Mouse (Mus musculus) heart, adult 18-20 months (tissue): ENCODE results near the gene Shpk. TPM values are rescaled to one million over a fixed set of nuclear protein-coding genes. Genes with fewer than 3 reads are reported as not detected.

Experiments
- DNase-seq, 2 experiments: peaks; one replicate each; pipeline ENCODE4 v3.0.0; 2021 to 2022; ENCODE audit warnings: mixed read lengths in 1 of 2
- long read RNA-seq, 2 experiments: library from polyadenylated mRNA; stranded (forward); transcript quantifications; one replicate each; pipeline ENCODE4 v2.0.0; 2021
- total RNA-seq, 2 experiments: library from RNA; stranded (reverse); gene quantifications; 2 replicates each; pipeline ENCODE4 v1.2.3; 2021

Shpk gene
- 1 to 10 TPM in 1 of 2 experiments, under 1 TPM in 1; 0.92 to 1.5 TPM for total RNA-seq
- long read RNA-seq, experiment 1, partial matches to known transcripts = 0 of 1 reads
- long read RNA-seq, experiment 1, other reads (novel, unspliced or antisense) = 1 of 1 reads
- long read RNA-seq, experiment 2 = 0 reads

DNA sequence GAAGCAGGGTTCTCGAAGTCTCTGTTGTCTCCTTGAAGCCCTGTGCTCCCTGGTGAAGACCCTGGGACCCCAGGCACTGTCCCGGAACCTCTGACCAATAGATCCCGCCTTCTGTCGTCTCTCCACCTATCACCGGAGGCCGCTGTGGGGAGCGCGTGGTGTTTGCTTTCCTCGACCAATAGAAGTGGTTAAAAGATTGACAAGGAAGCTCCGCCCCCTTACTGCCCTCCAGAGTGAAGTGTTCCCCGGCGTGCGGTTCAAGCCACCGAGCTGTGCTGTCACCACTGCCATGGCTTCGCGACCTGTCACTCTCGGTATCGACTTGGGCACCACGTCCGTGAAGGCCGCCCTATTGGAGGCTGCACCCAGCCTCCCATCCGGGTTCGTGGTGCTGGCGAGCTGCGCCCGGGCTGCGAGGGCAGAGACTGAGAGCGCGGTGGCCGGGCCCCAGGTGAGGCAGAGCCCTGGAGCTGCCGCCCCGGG is at the start of gene Shpk:
Gene Shpk, plus strand, starts transcription at position 231 of the 483 bp plus-strand sequence.
- DNase-seq = peak; percentile 97

DNA sequence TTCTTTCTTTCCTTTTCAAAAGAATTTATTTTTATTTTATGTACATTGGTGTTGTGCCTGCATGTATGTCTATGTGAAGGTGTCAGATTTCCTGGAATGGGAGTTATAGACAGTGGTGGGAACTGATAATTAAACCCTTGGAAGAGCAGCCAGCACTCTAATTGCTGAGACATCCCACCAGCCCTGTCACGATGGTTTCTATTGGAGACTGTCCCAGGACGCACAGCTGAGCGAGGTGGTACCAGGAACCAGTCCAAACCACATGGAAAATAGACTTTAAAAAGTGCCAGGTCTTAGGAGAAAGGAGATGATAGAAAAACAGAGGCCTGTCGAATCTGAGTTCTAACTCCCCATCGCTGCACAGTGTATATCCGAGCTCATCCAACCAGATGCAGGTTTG is 44.2 kb upstream of the Shpk start:
- DNase-seq = no peak

DNA sequence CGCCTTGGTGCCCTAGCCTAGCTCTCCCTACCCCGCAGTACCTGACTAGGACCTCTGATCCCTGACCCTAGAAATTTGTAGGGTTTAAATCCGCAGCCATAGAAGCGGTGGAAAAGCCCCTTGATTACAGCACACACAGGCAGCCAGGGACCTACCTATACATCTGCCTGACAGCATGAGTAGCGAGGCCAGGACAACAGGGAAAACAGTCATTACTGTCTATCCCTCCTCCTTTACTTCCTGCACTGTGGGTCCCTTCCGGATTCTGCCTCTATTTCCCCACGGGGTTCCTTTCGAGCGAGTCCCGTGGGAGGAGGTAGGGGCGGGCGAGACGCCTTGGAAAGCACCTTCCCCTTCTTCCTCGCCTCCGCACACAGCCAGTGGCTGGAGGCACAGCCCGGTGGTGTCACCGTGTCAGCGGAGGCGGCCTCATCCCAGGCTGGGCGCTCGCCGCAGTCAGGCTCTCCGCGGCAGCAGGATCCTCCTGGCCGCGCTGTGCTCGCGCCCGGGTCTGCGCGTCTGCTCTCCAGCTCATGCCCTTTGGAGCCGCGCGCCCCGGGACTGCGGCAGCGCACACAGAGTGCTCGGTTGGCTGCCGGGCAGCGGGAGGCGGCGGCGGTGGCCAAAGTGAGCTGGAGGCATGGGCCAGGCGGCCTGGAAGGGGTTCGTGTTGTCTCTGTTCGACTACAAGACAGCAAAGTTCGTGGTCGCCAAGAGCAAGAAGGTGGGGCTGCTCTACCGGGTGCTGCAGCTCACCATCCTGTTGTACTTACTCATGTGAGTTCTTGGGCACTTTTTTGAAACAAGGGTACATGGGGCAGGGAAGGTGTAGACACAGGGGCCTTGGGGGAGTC is 39.1 kb upstream of the Shpk start, which contains the start of gene P2rx5:
Gene P2rx5, plus strand, starts transcription at position 465 of the 854 bp plus-strand sequence.
- peak in 1 of 2 experiments; percentile 52 for DNase-seq

DNA sequence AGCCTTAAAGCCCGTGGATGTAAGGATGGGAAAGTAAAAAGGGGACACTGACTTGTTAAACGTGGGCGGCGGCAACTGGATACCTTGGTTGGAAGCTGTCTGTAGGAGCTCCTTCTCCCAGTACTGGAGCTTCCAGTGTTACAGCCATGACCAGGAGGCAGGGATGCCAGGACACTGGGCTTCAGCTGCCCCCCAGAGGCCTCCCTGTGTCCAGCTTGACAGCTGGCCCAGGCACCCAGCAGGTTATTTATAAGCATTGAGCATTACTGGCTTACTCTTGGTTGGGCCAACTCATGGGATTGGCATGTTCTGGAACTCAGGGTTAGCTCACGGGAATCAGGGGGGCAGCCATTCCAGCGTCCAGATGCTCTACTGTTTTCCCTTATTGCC is 38.5 kb upstream of the Shpk start:
- peak; percentile 72 to 86 for DNase-seq

DNA sequence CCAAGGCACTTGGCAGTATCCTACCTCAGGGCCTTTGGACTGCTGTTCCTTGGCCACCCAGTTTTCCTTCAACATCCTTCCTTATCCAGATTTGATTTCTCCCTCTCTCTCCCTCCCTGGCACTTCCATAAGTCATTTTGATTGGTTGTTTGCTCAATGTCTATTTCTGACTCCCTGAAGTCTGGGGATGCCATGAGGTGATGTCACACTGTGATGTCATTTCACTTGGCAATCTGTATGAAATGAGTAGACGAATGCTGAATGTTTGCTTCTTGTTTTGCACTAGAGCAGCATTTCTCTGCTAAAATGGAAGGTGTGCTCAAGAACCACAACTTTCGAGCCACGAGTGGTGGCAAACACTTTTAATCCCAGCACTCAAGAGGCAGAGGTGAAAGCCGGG is 37.6 kb upstream of the Shpk start:
- no peak for DNase-seq

DNA sequence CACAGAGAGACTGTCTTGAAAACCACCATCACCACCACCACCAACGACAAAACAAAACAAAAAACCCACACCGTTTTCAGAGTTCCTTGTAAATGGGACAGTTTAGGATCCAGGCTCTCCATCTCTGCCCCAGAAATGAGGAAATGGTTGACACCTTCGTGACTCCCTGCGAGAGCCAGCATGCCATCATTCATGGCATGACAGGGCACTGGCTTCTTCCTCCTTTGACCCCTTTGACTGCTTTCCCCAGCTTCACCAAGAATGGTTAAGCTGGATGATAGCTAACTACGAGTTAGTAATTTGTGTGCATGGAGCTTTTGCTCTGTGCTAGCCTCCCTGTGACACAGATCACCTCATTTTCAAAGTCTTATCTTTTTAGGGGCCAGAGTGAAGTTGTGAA is 37.0 kb upstream of the Shpk start:
- DNase-seq = no peak

DNA sequence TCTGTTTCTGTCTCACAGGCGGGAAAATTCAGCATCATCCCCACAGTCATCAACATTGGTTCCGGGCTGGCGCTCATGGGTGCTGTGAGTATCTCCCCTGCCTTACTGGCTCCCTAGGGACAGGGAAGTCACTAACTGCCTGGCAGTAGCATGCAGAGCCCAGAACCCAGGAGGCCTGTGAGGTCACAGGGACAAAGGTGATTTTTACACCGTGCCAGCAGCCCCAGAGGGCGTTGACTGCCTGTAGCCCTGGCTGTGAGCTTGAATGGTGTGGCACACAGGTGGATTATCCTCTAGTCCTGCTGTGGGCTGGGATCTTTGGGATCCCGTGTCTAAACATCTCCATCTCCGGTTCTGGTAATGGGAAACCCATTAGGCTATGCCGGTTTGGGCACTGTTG is 31.2 kb upstream of the Shpk start:
- DNase-seq = no peak

DNA sequence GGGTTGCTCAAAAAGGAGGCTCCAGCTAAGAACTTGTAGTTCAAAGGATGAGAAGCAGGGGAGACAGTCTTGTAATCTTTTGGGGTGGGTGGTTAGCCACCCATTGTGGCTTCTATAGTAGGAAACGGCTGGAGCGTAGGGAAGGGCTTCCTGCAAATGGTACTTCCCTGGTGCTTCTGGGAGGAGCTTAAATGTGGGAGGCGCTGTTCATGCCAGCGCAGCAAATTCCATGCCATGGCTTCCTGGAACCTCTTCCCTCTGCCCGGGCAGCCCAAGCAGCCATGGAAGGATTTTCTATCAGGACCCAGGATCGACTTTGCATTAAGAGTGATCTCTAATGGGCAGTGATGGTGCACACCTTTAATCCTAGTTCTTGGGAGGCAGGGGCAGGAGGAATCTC is 30.7 kb upstream of the Shpk start:
- no peak for DNase-seq

DNA sequence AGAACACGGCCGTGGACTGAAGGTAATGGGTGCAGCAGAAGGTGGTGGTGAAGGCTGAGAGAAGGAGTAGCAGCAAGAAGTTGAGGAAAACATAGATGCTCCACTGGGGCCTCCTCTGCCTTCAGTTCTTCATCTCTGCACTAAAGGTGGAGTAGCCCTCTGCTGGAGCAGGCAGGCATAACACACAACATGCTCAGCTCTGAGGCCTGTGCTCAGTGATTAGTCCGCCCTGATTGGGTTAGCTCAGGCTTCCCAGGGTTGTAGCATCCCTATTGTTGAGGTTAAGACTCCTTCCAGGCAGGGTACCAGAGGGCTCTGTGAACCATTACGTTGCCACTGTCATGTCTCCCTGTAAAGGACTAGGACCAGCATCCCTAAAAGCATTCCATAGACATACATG is 30.0 kb upstream of the Shpk start:
- DNase-seq = peak; percentile 34 to 72

DNA sequence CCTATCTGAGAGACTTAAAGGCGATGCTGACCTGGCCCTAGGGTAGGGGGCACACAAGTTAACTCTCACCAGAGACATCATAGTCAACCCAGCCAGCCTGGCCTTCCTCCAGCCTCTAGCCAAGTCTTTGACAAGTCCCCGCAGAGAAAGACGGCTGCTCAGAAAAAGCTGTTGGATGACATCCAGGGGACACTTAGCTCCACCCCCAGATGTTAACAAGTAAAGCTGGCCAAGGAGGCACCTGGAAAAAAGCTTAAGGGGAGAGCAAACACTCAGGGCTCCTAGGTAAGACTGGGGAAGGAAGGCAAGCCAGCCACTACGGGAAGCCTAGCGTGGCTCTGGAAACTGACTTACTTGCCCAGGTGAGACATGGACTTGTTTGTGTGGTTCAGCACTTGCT is 27.1 kb upstream of the Shpk start:
- DNase-seq = peak; percentile 75 to 87

DNA sequence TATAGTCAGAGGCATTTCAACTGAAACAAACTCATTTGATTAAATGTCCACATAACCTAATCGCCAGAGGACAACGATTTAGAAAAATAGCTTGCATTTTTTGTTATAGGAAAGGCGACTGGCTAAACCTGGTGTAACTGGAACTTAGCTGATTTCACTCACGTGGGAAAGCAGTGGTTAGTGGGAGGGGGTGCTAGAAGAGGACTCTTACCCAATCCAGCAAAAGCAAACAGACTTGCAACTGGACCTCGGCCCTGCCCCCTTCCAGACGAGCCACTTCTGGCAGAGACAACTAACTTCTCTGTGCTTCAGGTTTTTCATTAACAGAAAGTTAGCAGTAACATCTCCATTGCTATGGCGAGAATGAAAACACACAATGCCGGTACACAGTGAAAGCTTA is 23.6 kb upstream of the Shpk start:
- DNase-seq = no peak

DNA sequence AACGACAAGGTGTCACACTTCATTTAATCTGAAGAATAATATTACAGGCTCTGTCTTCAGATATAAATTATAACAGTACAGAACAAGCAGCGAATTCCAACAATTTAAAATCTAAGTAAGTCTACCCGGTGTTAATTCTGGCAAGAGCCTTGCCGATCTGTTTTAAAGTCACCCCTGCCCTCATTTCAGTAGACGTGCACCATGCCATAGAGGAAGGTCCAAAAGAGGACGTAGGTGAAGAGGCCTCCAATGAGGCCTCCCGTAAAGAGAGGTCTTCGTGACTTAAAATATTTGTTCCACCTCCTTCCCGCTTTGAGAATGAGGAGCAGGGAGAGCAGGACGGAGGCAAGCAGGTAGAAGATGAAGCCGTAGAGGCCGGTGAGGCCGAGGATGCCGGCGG is 23.1 kb upstream of the Shpk start:
- DNase-seq = no peak

DNA sequence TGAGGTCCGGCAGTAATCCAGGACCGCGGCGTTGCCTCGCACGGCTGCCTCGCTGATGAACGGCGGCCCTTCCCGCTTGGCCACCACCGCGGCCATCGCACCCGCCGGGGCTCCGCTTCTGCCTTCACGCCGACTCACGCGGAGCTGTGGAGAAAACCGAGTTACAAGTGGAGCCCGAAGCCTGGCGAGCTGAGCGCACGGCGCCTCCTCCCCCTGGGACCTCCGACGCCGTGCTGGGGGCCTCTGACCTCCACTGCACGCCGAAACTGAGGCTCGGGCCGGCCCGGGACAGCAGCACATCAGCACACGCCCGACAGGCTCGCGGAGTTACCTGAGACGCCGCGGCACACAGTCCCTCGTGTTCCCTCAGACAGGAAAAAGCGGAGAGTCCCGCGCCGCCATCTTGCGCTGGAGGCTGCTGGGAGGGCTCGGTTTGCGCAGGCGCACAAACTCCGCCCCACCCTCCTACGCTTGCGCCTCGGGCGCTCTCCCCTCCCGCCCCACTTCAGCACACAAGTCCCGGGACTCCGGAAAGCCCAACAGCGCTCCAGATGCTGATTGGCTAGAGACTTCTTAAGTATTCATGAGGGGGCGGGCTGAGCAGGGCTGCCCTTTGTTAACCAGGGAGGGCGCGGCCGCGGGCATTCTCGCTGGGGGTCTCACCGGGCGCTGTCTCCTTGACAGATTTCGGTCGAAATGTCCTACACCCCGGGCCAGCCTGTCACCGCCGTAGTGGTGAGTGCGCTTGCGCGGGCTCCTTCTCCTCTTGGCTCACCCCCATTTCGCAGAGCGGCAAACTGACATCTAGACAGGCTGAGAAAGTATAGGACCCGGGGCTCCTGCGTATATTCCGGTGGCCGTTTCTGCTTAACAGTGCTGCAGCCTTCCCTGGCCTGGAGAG is 22.4 kb upstream of the Shpk start, which contains the start of the genes Emc6 and Tax1bp3:
Gene Emc6, minus strand, starts transcription at position 430 of the 901 bp plus-strand sequence.
Gene Tax1bp3, plus strand, starts transcription at position 476 of the 901 bp plus-strand sequence.
- DNase-seq = peak; percentile 96 to 98

DNA sequence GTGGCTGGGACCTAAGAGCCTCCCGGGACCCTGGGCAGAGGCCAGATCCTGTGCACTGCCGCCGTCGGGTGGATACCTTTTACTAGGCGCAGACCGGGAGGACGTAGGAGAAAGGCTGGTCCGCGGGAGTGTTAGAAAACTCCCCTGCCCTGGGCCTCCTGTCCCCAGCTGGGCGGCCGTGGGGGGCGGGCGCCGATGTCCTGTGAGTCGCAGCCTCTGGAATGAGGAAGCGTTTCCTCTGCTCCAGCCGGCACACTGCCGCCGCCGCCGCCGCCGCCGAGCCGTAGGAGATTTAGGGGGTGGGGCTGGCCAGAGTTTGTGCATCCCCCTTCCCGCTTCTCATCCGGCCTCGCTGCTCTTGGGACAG is 21.8 kb upstream of the Shpk start:
- peak; percentile 86 to 90 for DNase-seq

DNA sequence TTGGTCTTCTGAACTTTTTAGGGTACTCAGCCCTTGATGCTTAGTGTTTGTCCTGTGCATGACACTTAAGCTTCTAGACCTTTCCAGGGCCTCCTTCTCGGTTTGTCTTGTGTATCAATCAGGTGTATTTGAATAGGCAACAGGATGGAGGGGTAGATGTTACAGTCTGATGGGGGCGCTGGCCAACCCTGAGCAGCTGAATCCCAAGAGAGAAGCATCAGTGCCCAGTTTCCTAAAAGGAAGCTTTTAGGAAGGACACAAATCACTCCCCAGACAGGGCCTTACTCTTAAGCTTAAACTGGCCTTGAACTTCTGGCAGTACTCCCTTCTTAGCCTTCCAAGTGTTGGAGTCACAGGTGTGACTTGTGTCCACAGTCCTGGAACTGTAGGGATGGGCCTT is 21.4 kb upstream of the Shpk start:
- peak in 1 of 2 experiments; percentile 26 for DNase-seq

DNA sequence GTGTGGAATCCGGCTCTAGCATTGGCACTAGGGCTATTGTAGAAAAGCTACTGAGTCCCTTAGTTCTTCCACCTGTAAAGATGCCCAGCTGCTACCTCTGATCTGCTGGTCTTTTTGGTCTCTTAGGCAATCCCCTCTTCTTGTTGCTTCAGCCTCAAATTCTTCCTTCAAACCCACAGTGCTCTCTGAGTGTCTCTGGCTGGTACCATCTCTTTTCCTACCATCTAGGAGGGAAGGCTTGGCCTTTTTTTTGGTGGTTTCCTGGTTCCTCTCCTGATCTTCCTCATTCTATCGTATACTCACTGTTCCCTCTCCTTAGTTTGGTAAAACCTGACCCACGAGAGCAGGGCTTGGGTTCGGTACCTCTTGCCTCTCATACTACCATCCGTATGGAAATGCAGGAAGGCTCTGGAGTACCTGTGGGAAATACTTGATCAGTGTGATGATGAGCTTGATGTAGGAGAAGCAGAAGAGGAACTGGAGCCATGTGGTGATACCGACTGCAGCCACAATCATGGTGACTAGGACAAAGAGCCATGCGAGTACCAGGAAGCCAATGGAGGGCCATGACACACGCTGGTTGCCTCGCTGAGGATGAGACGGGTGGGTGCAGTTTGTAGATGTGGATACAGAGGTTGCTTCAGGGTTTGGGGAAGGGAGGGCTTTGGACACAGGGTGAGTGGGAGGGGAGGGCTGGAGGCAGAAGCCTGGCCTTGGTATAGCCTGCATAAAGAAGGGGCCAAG is 13.2 kb upstream of the Shpk start:
- DNase-seq = no peak

DNA sequence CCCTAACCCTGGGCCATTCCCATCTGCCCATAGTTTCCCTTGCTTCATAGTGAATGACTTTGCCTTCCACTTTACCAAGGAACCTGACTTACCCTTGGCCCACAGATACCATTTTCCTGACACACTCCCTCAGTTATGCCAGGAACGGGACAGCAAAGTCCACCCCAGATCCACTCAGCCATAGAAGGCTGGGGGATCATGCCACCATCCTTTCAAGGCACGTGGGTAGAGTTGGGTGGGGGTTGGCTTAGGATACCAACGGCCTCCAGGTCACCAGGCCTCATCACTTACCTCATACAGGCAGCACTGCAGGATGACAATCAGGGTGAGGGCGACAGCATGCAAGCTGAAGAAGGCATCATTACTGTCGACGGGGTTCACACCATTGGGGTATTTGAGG is 12.0 kb upstream of the Shpk start:
- DNase-seq = no peak

DNA sequence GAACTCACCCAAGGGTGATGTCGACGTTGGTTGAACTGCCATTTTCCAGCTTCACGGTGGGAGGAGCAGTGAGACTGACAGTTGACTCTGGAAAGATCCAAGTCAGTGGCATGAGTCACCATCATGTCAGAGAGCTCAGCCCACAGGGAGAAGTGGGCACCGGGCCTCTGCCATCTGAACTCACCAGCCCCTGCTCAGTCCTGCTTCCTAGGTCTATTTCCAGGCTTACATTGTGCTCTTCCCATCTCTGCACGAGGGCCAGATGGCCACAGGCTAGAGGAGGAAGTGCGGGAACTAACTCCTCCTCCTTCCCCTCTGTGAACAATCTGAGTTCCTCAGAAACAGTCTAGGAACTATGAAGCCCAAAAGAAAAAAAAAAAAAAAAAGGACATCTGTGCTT is 6.2 kb upstream of the Shpk start:
- peak in 1 of 2 experiments; percentile 42 for DNase-seq

DNA sequence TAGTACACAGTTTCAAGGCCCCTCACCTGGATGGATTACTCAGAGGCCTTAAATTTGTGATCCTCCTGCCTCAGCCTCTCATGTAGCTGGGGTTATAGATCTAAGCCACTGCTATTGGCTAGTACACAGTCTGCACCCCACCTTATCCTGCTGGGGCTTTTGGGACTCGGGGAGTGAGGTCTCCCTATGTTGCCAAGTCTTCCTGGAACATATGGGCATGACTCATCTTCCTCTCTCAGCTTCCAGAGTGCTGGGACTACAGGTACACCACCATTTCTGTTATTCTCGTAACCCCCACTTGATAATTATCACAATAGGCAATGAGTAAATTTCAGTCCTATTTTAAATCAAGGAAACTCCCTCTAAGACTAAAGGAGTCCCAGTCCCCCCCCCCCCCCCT is 4.8 kb upstream of the Shpk start:
- no peak for DNase-seq

DNA sequence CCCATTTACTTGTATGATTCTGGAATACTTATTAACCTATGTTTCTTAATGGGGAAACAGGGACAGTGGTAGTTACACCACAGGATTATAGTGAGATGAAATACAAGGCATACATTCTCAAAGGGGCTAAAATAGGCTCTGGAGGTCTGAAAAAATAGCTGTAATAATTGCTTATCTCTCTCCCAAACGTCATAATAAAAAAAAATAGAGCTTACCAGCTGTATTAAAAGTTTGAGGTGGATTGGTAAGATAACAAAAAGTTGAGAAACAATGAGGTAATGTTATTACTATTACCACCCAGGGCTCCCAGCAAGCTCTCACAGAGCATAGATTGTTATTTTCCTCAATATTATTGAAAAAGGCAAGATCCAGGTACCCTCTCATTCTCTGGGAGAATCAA is 1.1 kb upstream of the Shpk start:
- DNase-seq = no peak

DNA sequence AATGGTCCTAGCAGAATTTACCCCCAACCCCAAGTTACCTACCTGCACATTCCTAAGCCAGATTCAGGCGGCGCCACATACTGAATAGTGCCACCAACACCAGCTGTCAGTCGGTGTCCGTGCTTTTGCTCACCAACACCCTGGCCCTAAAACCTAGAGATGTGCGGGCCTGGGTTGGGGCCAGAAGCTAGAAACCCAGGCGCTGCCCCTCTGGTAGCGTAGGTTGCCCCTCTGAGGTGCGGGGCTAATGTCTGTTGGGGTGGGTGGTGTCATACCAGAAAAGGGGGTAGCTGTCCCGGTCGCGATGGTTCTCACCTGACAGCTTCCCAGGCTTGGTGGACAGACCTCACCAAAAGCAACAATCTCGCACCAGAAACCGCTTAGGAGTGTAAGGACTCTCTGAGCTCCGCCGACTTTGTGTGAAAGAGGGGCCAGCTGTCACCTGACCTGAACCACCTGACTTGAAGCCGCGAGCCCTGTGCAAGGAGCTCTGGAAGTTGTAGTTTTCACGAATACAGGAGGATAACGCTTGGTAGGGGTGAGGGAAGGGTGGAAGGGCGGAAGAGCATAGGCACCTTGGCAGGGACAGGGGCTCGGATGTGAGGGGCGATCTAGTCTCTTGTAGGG is 544 bp upstream of the Shpk start, which contains the start of gene Ctns:
Gene Ctns, minus strand, starts transcription at position 440 of the 627 bp plus-strand sequence.
- peak in 1 of 2 experiments; percentile 93 for DNase-seq
